Mouse (Mus musculus) mouse trophoblast stem cell (cell line): ENCODE measurements around the gene Mgarp.
"Not testable (repeated sequence)": the region's sequence is repeated elsewhere in the genome, so short reads cannot be mapped to it uniquely, and the experiment has no call there.

Source experiments
- in situ Hi-C, 2 experiments: fragments of 300-500 bp; cut with MseI, MboI; formaldehyde crosslinking; loops; 2 replicates in 1 of 2; 3 replicates in 1 of 2; pipeline ENCODE4 v1.15.1; 2025

The Mgarp gene

DNA sequence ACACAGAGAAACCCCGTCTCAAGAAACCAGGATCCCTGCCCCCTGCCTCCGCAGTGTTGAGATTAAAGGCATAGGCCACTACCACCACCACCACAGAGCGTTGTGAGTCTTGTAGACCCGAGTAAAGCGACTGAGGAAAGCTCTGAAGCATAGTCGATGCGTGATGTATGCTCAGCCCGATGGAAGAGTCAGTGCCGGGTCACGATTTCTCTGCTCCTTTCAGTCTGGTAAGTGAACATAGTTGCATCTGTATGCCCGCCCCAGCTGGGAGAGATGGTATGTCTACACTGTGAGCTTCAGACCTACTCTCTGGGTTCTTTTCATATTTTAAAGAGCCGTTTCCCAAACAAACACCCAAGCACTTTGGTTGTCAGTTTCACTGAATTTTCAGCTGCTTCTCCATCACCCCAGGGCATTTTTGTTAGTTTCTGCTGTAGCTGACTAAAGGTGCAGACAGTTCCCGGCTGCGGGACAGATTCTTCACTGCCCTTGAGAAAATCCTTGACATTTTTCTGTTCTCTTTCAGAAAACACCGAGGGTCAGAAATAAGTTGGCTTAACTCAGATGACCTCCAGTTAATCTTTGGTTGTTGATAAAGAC is 1.3 kb upstream of the Mgarp start:
- in situ Hi-C loops, result no loop called here

DNA sequence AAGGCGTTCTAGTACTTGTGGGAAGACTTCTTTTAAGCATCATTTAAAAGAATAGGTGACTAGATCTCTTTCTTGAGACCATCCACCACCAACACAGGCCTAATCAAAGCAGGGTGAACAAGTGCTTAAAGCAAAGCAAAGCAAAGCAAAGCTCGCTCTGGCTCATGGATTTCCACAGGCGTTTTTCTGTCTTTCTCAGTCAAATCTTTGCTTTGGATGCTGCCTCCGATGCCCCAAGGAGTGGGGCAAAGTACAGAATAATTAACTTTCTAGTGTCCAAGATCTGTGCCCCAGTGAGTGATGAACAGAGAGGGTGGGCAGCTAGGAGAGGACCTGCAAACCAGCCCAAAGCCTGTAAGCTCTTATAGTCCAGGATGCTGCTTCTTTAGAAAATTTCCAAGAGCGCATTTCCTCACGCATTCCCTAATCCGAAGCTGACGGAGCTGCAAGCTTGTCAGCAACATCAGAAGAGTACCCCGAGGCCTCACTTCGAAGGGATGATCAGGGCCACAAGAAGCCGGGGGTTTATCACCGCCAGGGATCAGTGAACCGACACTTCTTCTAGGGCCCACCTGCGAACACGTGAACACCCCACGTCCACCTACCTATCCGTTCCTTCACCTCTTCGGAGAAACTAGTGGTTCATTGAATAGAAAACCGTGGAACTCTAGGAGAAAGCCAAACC is 935 bp downstream of the Mgarp start:
- in situ Hi-C loops, result no loop called here

GRCm38 (mm10) chr3:51394881-51395280 is 1.7 kb downstream of the Mgarp start:
- in situ Hi-C loops, result no loop called here

- in situ Hi-C loops, result no loop called here
These were observed 2.9 kb downstream of the Mgarp start for GRCm38 (mm10) chr3:51393651-51394050.

DNA sequence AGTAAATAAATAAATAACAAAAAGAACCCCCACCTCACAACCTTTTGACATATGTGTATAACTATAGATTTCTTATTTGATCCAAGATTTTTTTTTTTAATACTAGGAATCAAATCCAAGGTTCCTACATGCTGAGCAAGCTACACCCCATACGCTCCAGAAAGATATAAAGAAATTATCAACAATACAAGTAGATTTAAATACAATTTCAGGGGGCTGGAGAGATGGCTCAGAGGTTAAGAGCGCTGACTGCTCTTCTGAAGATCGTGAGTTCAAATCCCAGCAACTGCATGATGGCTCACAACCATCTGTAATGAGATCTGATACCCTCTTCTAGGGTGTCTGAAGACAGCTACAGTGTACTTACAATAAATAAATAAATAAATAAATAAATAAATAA is 3.5 kb downstream of the Mgarp start:
- in situ Hi-C loops, result not testable (repeated sequence)

- in situ Hi-C loops, result no loop called here
These were observed 4.9 kb downstream of the Mgarp start for GRCm38 (mm10) chr3:51391591-51391990.

DNA sequence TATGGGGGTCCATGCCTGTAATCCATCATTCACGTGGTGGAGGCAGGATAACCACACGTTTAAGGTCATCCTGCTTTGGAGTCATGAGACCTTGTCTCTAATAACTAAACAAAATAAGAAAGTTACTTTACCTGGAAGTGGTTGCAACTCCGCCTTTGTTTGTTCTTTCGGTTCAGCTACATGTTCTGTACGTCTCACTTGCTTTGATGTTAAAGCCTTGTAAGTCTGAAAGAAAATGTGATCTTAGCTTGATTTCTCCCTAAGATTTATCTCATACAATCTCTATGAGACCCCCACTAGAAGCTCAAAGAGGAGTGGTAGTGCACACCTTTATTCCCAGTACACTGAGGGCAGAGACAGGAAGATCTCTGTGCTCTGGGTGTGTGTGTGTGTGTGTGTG is 5.4 kb downstream of the Mgarp start:
- in situ Hi-C loops, result no loop called here

GRCm38 (mm10) chr3:51388904-51389303 is 7.6 kb downstream of the Mgarp start:
- in situ Hi-C loops, result no loop called here

- in situ Hi-C loops, result no loop called here
These were observed 8.6 kb downstream of the Mgarp start for GRCm38 (mm10) chr3:51387868-51388381.

DNA sequence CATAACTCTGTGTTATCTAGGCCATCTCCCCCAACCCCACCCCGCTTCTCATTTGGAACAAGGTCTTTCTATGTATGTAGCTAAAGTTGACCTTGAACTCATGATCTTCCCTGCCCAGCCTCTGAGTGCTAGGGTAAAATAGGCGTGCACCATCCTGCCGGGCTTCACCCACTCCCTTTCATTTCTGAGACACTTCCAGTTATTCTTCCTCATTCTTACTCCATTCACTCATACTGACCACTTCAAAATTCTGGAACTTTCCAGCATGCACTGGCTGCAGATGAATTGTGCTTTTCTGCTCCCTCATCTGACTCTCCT is 9.4 kb downstream of the Mgarp start:
- in situ Hi-C loops, result no loop called here

GRCm38 (mm10) chr3:51386441-51387133 is 10.0 kb downstream of the Mgarp start:
- in situ Hi-C loops, result no loop called here

GRCm38 (mm10) chr3:51383409-51383808 is 13.1 kb downstream of the Mgarp start:
- in situ Hi-C loops, result no loop called here

DNA sequence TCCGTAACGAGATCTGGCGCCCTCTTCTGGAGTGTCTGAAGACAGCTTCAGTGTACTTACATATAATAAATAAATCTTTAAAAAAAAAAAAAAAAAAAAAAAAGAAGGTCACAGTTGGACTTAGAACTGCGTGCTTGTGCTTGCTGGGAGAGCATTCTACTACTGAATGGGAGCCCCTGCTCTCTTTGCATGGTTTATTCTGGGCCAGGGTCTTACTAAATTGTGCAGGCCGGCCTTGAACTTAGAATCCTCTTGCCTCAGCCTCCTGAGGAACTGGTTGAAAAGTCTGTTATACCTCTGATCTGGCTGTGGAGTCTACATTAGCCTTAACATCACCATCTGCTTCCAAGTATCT is 15.9 kb downstream of the Mgarp start:
- in situ Hi-C loops, result no loop called here

DNA sequence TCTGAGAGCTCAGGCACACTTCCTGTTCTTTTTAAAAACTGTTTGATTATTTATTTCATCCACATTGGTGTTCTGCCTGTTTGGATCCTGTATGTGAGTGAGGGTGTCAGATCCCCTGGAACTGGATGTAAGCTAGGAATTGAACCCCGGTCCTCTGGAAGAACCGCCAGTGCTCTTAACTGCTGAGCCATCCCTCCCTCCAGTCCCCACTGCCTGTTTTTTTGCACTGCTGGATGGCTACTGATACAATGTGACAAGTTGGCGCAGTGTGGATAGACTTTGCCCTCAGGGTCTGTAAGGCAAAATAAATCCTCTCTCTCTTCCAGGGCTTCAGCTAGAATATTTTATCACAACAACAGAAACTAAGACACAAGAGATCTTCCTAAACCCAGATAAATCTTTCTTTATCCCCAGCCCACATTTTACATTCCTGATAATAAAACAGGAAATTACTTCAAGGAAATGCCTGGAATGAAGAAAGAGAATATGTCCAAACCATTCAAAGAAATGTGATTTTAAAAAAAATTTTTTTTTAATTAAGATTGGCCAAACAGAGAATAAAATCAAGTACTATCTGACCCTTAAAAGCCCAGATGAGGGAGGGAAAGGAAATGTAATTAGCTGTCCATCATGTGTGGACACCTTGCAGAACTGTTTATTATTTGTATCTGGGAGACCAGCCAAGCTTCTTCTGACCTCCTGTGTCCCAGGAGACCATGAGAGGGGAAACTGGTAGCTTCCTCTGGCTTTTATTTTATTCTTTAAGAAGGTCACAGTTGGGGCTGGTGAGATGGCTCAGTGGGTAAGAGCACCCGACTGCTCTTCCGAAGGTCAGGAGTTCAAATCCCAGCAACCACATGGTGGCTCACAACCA is 16.5 kb downstream of the Mgarp start:
- in situ Hi-C loops, result no loop called here

DNA sequence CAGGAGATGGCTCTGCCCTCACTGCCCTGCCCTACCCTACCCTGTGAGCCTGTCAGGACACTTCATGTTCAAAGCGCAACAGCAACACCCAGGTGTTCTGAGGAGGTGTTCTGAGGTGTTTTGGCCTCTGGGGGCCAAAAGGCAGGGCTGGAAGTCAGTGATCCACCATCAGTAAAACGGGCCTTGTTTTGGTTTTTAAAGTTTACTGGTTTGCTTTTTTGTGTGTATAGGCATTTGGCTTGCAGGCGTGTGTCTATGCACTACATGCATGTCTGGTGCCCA is 17.9 kb downstream of the Mgarp start:
- in situ Hi-C loops, result no loop called here

DNA sequence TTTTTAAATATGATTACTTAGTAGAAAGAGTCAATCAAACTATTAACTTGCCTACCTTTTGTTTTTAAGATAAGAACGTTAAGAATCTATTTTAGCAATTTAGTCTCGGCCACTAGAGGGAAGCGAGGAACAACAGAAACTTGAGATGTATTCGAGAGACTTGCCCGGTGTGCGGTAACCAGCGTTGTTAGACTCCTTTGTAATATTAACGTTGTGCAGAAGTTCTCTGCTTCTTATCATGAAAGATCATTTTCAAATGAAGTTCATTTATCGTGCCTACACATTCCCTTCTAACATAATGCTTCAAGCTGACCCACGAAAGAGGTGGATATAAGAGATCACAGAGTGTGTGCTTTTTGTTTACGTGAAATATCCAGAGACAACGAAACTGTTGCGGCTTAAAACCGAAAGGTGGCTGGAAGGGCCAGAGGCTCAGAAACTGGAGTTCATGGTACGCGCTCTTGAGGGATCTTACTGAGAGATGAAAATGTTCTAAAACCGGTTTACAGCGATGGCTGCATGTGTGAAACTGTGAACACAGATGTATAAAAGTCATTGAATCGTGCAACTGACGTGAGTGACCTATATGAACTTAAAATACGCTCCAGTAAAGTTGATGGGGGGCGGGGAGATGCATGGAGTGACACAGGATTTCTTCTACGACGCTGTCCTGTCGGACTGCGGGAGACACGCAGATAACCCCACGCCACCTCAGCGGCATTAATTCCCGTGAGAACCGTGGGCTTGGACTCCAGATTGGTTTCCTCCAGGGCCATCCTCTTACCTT is 18.5 kb downstream of the Mgarp start:
- in situ Hi-C loops, result no loop called here

GRCm38 (mm10) chr3:51375307-51376265 is 21.0 kb downstream of the Mgarp start:
- in situ Hi-C loops, result no loop called here

DNA sequence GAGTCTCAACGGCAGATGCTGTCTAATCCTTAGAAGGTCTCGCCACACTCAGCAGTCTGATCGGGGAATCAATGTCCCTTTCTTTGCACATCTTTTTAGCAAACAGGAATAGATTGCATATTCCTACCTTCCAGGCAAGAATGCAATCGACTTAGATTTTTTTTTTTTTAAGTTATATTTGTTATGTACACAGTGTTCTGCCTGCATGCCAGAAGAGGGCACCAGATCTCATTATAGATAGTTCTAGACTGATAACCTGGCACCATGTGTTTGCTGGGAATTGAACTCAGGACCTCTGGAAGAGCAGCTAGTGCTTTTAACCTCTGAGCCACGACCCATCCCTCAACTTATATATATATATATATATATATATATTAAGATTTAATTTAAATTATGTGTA is 23.0 kb downstream of the Mgarp start:
- in situ Hi-C loops, result no loop called here

DNA sequence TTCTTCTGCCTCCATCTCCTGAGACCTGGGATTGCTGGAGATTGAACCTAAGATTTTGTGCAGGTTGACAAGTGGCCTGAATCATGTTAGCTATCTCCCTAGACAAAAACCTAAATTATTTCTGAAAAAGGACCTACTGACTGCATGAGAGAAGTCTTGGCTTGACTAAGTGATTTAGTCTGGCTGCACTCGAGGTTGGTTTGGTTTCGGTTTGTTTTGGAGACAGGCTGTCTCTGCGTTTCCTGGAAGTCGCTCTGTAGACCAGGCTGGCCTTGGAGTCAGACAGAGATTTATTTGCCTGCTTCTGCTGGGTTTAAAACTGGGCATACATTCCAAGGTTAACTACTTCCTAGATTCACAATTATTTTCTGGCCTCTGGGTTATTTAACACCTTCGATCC is 23.7 kb downstream of the Mgarp start:
- in situ Hi-C loops, result no loop called here

DNA sequence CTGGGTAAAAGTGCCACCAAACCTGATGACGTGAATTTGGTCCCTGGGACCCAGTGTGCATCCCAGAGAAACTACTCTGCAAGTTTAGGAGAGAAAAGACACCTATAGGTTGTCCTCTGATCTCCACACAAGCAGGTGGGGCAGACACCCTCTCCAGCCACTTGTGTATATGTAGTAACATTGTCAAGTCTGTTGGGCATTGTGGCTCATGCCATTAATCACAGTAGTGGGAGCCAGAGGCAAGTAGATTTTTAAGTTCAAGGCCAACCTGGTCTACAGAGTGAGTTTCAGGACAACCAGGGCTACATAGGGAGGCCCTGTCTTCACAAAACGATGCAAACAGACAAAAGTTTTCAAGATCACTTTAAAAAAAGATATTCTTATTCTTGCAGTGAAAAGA is 24.7 kb downstream of the Mgarp start:
- in situ Hi-C loops, result no loop called here

- in situ Hi-C loops, result no loop called here
These were observed 28.5 kb downstream of the Mgarp start for GRCm38 (mm10) chr3:51368011-51368410.
